Mouse (Mus musculus): Measurements from ENCODE around the gene Nup93. TPM values are rescaled to one million over a fixed set of nuclear protein-coding genes. Genes with fewer than 3 reads are reported as not detected.

Gene Nup93
- polyA plus RNA-seq, 1 experiment from 2014 or later, result 58.4 TPM

DNA sequence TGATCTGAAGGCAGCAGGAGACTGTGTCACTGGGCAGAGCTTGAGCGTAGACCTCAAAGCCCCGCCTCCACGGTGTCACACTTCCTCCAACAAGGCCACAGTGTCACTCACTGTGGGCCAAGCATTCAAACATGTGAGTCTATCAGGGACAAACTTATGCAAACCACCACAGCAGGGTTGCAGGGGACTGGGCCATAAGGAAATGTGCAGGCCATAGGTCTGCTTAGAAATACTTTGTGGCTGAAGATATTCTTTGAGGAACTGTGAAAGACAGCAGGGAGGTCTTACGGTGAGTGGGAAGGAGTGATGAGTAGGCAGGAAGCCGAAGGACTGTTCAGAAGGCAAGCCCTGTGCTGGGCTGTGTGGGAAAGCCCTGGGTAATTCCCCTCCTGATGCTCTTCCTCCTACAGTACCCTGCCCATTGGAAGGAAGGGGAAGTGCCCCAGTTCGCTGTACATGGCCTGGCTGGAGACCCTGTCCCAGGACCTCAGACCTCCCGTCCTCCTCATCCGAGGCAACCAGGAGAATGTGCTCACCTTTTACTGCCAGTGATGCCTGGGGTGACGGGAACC is 151.1 kb downstream of the Nup93 start:
- Histone ChIP-seq H3K4me3 (ENCODE audit: low read depth, low read length) (no peak overlapping the region), H3K27me3 (ENCODE audit: control insufficient read depth, insufficient read depth, low read length) (no peaks in the 10 kb centered on the region), H3K4me1 (ENCODE audit: control insufficient read depth, insufficient read depth, low read length) (no peaks in the 10 kb centered on the region), H3K4me2 (ENCODE audit: low read depth, low read length) (no peak overlapping the region), H3K27ac (ENCODE audit: low read depth, low read length) (no peak overlapping the region), H3K36me3 (ENCODE audit: control insufficient read depth, insufficient read depth, low read length) (no peaks in the 10 kb centered on the region), H3K9ac (replicated peaks; ENCODE audit: low read depth, low read length) (no peak overlapping the region), H3K9me3 (ENCODE audit: control insufficient read depth, low read length) (no peaks in the 10 kb centered on the region)
- no peak for ATAC-seq (ENCODE audit: low read depth)
- WGBS, result 87% methylated on average over 9 of the region's 9 CpGs

MicroRNAs encoded within 50 kb of the gene (microRNA counts, 519-probe panel; counts per million panel counts)
- microRNA mmu-miR-138, result 4,787 counts per million, percentile 63 among the panel's probes with 10 or more counts

Small RNAs within 50 kb of the gene (microRNA-seq; reads per million reads assigned to microRNA genes)
- 534 reads per million, percentile 71 among the genes with 10 or more reads in this experiment for gene Mir138-2

Other genes starting within 250 kb of the Nup93 start
- gene Amfr, start 201.7 kb upstream of the Nup93 start, polyA plus RNA-seq (2014; fragmentation: Nextera tagmentation; extraction: Ambion mirVana), result 76.7 and 86.8 TPM in 2 replicates
- gene Nudt21, start 177.5 kb upstream of the Nup93 start, polyA plus RNA-seq (2014; fragmentation: Nextera tagmentation; extraction: Ambion mirVana), result 83.3 and 89.7 TPM in 2 replicates
- gene Ogfod1, start 177.4 kb upstream of the Nup93 start, polyA plus RNA-seq (2014; fragmentation: Nextera tagmentation; extraction: Ambion mirVana), result 16.4 and 18.7 TPM in 2 replicates
- 22.8 and 24.6 TPM in 2 replicates for gene Bbs2, start 115.6 kb upstream of the Nup93 start, polyA plus RNA-seq (2014; fragmentation: Nextera tagmentation; extraction: Ambion mirVana)
- not detected in 2 replicates for gene Mt4, start 77.4 kb upstream of the Nup93 start, polyA plus RNA-seq (2014; fragmentation: Nextera tagmentation; extraction: Ambion mirVana)
- gene Mt3, start 62.0 kb upstream of the Nup93 start, polyA plus RNA-seq (2014; fragmentation: Nextera tagmentation; extraction: Ambion mirVana), result 203 and 295 TPM in 2 replicates
- 15.3 and 28.9 TPM in 2 replicates for gene Mt2, start 41.9 kb upstream of the Nup93 start, polyA plus RNA-seq (2014; fragmentation: Nextera tagmentation; extraction: Ambion mirVana)
- gene Mt1, start 35.5 kb upstream of the Nup93 start, polyA plus RNA-seq (2014; fragmentation: Nextera tagmentation; extraction: Ambion mirVana), result 65.7 and 123 TPM in 2 replicates
- gene Slc12a3, start 114.6 kb downstream of the Nup93 start, polyA plus RNA-seq (2014; fragmentation: Nextera tagmentation; extraction: Ambion mirVana), result 0.08 TPM in 1 of 2 replicates, not detected in the other
- gene Herpud1, start 171.9 kb downstream of the Nup93 start, polyA plus RNA-seq (2014; fragmentation: Nextera tagmentation; extraction: Ambion mirVana), result 69.0 and 71.8 TPM in 2 replicates
- 0.13 and 0.37 TPM in 2 replicates for gene Nlrc5, start 219.8 kb downstream of the Nup93 start, polyA plus RNA-seq (2014; fragmentation: Nextera tagmentation; extraction: Ambion mirVana)

Data from neural tube, embryonic 14.5 days (tissue).